Mouse (Mus musculus) T-helper 17 cell (primary cell): Measurements from ENCODE around the gene Dnajc24.

Experiments used
- in situ Hi-C, 2 experiments: fragments of 300-600 bp; cut with MboI, MseI; formaldehyde crosslinking; loops; 1 replicate in 1 of 2; 2 replicates in 1 of 2; pipeline ENCODE4 v1.15.1; 2025; ENCODE audit warnings: high pct_unique_total_duplicates in 2 of 2

Gene Dnajc24

DNA sequence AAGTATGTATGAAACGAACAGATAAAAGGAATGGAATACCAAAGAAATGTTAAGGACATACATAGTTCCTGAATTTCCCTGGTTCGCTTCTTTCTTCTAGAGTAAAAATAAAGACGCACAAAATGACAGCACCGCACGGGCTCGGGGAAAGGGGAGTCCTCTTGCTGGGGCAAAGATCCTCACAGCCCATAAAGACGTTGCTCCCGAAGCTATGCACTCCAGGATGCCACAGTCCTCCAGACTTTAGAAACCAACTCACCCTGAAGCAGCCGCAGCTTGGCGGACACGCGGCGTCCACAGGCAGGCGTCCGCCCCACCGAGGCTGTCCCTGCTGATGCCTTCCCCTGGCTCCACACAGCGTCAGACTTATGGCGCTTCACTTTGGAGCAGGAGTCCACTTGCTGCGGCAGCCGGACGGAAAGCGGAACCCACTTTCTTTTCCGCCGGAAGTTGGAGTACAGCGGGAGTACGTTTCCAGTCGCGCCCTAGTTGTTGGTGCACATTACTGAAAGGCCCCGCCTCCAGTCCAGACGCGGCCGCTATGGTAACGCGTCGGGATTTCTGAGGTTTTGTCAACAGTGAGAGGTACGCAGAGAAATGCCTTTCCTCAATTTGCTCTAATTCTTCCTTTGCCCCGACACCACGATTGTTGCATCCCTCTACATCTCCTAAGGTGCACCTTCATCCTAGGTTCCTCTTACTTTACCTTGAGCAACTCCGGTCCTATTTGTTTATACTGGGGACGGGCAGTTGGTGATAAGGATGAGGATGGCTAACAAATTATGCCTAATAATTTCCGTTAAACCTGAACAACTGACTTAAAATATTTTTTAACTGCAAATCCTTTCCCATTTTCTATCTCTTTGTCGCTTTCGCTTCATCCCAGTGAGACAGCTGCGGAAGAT is at the start of gene Dnajc24:
TSS of gene Dnajc24 (minus strand) at position 715 of the 905 bp plus-strand sequence.
- in situ Hi-C loops, result loop anchor here (5.0 to 10.0 kb wide), 2 partner anchors 98 to 601 kb away; partner anchors contain the start of genes Elp4 (in 1 of the 2) and Immp1l (in 1 of the 2)

DNA sequence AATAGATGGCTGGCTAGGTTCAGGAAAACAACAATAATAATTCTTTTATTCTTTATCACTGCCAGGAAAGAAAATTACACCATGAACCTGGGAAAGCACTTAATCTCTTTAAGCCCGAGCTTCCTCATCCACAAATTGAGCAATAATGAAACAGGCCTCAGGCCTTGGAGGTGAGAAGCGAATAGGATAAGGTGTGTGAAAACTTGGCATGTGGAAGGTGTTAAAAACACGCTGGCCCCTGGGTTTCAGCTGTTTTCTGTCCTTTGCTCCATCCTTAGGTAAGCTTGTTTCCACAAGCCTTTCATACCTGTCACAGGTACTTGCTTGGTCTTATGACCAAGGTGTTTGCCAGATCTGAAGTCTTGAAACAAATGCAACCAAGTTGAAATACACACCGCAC is 43.3 kb upstream of the Dnajc24 start:
- in situ Hi-C loops, result no loop called here

DNA sequence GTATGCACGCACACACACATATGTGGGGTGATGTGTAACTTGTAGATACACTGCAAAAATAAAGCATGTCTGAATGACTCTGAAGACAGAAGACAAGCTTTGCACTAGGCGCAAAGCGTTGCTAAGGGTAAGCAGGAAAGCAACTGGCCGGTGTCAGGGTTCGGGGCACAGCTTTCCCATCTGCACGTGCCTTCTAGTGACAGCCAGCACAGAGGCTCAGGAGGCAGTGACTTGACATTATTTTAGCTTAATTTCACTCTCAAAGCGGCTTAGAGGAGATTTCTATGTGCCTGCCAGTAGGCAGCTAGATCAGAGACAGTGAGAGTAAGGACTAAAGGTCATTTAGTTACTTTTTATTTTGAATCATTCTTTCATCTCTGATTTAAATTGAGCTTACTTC is 39.1 kb upstream of the Dnajc24 start:
- in situ Hi-C loops, result no loop called here

DNA sequence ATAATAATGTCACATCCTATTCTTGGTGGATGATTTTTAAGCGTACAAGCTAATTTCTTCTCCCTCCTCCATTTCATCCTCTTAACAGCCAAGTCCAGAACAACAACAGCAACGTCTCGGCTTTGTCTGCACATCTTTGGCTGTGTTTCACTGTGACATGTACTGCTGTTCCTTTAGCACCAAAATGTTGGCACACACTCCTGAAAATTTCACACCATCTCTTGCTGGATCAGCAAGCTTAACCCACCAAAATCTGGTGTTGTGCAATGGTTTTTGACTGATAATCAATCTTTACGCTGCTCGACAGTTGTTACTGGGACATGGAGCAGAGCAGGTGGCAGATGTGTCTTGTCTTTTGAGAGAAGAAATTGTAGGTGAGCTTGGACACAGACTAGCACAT is 38.6 kb upstream of the Dnajc24 start:
- in situ Hi-C loops, result no loop called here

GRCm38 (mm10) chr2:106038286-106038685 is 34.9 kb upstream of the Dnajc24 start:
- in situ Hi-C loops, result no loop called here

DNA sequence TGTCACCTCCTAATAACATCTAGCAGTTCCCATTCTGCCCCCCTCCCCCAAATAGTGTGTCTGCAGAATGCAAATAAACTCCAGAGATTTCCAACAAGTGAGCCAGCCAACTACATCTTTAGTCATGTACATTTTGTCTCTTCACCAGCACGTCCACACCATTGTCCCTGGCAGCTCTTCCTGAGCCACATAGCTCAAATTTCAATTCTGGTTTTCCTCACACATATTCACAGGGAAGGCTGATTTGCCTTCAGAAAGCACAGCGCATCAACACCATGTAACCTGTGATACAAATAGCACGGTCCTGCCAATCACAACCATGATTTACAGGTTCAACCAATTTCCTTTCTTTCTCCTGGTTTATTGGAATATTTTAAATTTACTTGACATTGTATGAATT is 21.5 kb upstream of the Dnajc24 start:
- in situ Hi-C loops, result no loop called here

GRCm38 (mm10) chr2:106008415-106008814 is 5.1 kb upstream of the Dnajc24 start:
- in situ Hi-C loops, result loop anchor here in 1 of 2 experiments (10.0 kb wide), 1 partner anchor 104 kb away; the partner anchor contains the start of genes Elp4 and Immp1l

GRCm38 (mm10) chr2:105987999-105988398 is 15.3 kb downstream of the Dnajc24 start:
- in situ Hi-C loops, result no loop called here

GRCm38 (mm10) chr2:105987131-105987530 is 16.2 kb downstream of the Dnajc24 start:
- in situ Hi-C loops, result no loop called here

- in situ Hi-C loops, result no loop called here
Observed at GRCm38 (mm10) chr2:105985206-105985605, 18.1 kb downstream of the Dnajc24 start.

- in situ Hi-C loops, result no loop called here
Observed at GRCm38 (mm10) chr2:105978065-105978464, 25.3 kb downstream of the Dnajc24 start.

GRCm38 (mm10) chr2:105973941-105974340 is 29.4 kb downstream of the Dnajc24 start:
- in situ Hi-C loops, result no loop called here

GRCm38 (mm10) chr2:105963447-105963846 is 39.9 kb downstream of the Dnajc24 start:
- in situ Hi-C loops, result no loop called here

GRCm38 (mm10) chr2:105953862-105954261 is 49.5 kb downstream of the Dnajc24 start:
- in situ Hi-C loops, result no loop called here

DNA sequence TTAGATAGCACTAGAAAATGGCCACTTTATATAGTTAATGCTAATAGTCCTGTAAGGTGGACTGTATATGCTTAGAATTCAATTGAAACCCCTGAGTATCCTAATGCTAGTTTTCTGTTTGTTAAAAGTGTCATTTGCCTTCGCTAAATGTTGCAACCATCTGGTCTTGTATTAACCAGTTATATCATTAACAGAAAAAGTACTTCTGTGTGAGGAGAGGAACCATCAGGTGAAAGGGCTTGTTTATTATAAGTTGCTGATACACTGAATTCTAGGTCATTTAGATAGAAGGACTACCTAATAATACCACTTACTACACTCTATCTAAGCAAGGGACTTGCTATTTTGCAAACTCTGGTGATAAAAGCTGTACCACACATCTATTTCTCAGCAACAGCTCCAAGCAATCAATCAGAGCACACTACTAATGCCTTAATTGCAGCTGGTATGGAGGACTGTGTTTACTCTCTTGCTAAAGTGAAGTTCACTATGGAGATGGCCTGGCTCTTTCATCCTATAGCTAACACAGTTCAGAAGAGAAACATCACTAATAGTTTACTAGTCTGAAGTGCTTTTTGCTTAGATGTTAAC is 51.9 kb downstream of the Dnajc24 start:
- in situ Hi-C loops, result no loop called here

GRCm38 (mm10) chr2:105950131-105950530 is 53.2 kb downstream of the Dnajc24 start:
- in situ Hi-C loops, result no loop called here

GRCm38 (mm10) chr2:105917623-105918346 is 85.6 kb downstream of the Dnajc24 start:
- in situ Hi-C loops, result loop anchor here in 1 of 2 experiments (5.0 kb wide), 1 partner anchor 50 kb away; no protein-coding TSS in a partner anchor
